Mouse (Mus musculus): ENCODE measurements around the gene Ankrd60. TPM values are rescaled to one million over a fixed set of nuclear protein-coding genes. Genes with fewer than 3 reads are reported as not detected.

Ankrd60 gene
- polyA plus RNA-seq (2015; fragmentation: Illumina TruSeq; extraction: RNeasy Lipid Tissue Mini Kit (QIAGEN cat#74804); ENCODE audit: low read depth, low replicate concordance), result not detected

GRCm38 (mm10) chr2:173577669-173578557 is at the start of gene Ankrd60:
Gene Ankrd60, minus strand, starts transcription at chr2:173578365.

GRCm38 (mm10) chr2:173522376-173522775 is 55.8 kb downstream of the Ankrd60 start, which contains the start of gene 1700021F07Rik:
Gene 1700021F07Rik, plus strand, starts transcription at chr2:173522586.

Other genes starting within 250 kb of the Ankrd60 start
- not detected for gene 1700021F07Rik, start 55.8 kb downstream of the Ankrd60 start, polyA plus RNA-seq (2015; fragmentation: Illumina TruSeq; extraction: RNeasy Lipid Tissue Mini Kit (QIAGEN cat#74804); ENCODE audit: low read depth, low replicate concordance)
- 18.6 TPM for gene Rab22a, start 81.4 kb upstream of the Ankrd60 start, polyA plus RNA-seq (2015; fragmentation: Illumina TruSeq; extraction: RNeasy Lipid Tissue Mini Kit (QIAGEN cat#74804); ENCODE audit: low read depth, low replicate concordance)
- not detected for gene 1700010B08Rik, start 141.1 kb upstream of the Ankrd60 start, polyA plus RNA-seq (2015; fragmentation: Illumina TruSeq; extraction: RNeasy Lipid Tissue Mini Kit (QIAGEN cat#74804); ENCODE audit: low read depth, low replicate concordance)
- gene Vapb, start 159.1 kb upstream of the Ankrd60 start, polyA plus RNA-seq (2015; fragmentation: Illumina TruSeq; extraction: RNeasy Lipid Tissue Mini Kit (QIAGEN cat#74804); ENCODE audit: low read depth, low replicate concordance), result 131 TPM